ENCODE assay signal across 24 mouse cellular contexts in genomic region chr5:36208803-36209202, GRCm38 (mm10). TPM values are rescaled to one million over a fixed set of nuclear protein-coding genes. Genes with fewer than 3 reads are reported as not detected.
"Had no signal": no experiment of that assay in that cellular context is flagged by ENCODE, and none has a peak within 500 bp of the region (broad histone marks: within the 10 kb centered on the region; RNA-seq: fewer than 3 reads in every experiment).

No protein-coding gene starts in this region.

- H3K9ac ChIP-seq: liver, embryonic 13.5 days; lung, embryonic 15.5 days had no signal

- H3K4me1 ChIP-seq: liver, embryonic 13.5 days had no signal

- H3K27me3 ChIP-seq: liver, embryonic 13.5 days; lung, embryonic 15.5 days had no signal

- H3K4me3 ChIP-seq: liver, embryonic 13.5 days; lung, embryonic 15.5 days had no signal

- H3K4me2 ChIP-seq: liver, embryonic 13.5 days; lung, embryonic 15.5 days; midbrain, embryonic 11.5 days had no signal

- H3K9me3 ChIP-seq: liver, embryonic 13.5 days; lung, embryonic 15.5 days had no signal

- H3K27ac ChIP-seq: hindbrain, postnatal 0 days; liver, embryonic 13.5 days; lung, embryonic 15.5 days had no signal

- ATAC-seq: hindbrain, postnatal 0 days; inflammation-experienced regulatory T-cells, adult 6 months; intestine, embryonic 16.5 days had no signal

- DNase-seq: kidney, adult 18-20 months; kidney, adult 9 months; kidney, postnatal 14 days; kidney, postnatal 4 days; left cerebral cortex, postnatal 4 days; liver, embryonic 13.5 days; midbrain, embryonic 14.5 days had no signal

- H3K36me3 ChIP-seq: liver, embryonic 13.5 days; lung, embryonic 15.5 days had no signal

RNA-seq across cellular contexts. Expression of gene Psapl1, which starts 5.0 kb away (rescaled TPM):
- total RNA-seq: hindbrain, postnatal 0 days; layer of hippocampus, adult 18-20 months; layer of hippocampus, postnatal 14 days; left cerebral cortex, adult 8-10 months; left cerebral cortex, postnatal 14 days; left cerebral cortex, postnatal 4 days; liver, adult 2 months; megakaryocyte progenitor cell, adult 5-6 weeks; megakaryocyte-erythroid progenitor cell, adult 5-6 weeks had no signal
- polyA plus RNA-seq: hindbrain, postnatal 0 days; inflammation-experienced regulatory T-cells, adult 6 months; liver, adult 2 months; liver, embryonic 13.5 days; liver, embryonic 16.5 days; midbrain, embryonic 14.5 days; midbrain, postnatal 0 days; neural tube, embryonic 14.5 days; spleen, adult 2 months; testis, adult 2 months had no signal
